Mouse (Mus musculus): ENCODE measurements around the gene Gm16434.
"Not testable (repeated sequence)": the region's sequence is repeated elsewhere in the genome, so short reads cannot be mapped to it uniquely, and the experiment has no call there.

Gm16434 gene

DNA sequence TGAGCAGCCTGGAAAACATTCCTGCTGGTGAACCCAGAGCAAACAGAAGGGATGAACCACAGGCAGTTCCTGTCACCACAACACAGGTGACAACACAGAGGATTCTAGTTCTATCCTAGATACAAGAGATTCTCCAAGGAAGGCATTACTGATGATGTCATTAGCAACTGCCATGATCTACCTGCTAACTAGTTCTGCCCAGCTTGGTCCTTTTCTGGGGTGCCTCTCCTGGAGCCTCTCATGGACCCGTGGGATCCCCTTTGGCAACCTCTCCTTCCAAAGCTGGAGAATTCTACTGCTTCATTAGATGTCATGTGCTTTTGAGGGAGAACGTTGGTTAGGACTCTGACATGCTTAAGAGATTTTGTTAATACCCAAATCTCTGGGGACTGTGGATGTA lies at the start of gene Gm16434:
Gene Gm16434 (minus strand): TSS at position 101 of the 400 bp plus-strand sequence.
- not testable (repeated sequence) for DNase-seq (ENCODE audit: low read depth, low spot score)

DNA sequence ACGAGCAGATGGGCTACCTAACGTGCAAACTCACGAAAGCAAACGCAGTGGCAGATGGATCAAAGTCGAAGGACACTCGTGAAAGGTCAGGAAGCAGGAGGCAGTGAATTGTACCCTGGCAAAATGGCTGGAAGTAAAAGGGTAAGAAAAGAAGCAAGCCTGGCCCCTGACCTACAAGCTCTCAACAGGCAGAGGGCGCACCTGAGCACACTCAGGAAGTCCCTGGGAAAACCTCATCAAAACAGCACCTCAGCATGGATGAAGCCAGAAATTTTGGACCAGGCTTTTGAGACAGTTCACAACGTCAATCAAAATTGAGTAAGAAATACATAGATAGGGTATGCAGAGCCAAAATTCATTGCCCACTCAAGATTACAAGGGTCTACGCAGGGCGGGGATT lies 49.2 kb upstream of the Gm16434 start:
- DNase-seq (ENCODE audit: low read depth, low spot score), result not testable (repeated sequence)

DNA sequence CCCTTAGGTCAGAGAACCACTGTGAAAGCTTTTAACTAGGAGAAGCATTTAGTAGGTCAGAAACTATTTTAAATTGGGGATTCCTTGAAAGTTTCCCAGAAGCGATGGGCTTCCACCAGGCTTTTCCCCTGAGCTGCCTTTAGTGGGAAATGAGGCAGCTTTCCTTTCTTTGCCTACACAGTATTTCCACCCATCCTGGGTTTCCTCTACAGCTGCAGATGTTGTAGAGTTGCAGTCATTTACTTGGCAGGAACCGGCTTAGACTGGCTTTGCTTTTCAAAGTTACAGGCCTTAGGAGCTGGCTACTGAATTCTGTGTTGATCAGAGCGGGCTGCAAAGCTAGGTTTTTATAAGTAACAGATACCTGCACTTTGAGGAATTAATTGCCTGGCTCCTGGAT lies 5.7 kb upstream of the Gm16434 start:
- not testable (repeated sequence) for DNase-seq (ENCODE audit: low read depth, low spot score)

DNA sequence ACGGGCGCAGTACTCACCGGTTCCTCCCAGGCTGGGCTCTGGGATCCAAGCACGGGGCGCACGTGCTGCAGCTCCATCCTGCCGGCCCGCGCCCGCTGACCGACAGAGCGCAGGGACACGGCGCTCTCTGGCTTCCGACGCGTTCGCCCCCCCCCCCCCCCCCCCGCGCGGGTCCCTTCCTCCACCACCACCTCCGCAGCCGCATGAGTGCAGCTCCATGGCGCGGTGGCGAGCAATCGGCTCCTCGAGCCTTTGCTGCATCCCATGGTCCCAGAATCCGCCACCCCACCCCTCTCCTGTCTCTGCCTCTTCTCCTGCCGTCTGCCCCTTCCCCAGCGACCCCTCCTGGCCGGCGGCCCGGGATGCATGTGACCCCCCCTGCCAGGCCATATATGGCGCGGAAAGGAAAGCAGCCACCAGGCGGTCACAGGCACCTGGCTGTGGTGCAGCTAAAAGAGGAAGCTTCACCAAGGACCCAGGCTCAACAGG lies 19.8 kb downstream of the Gm16434 start, which contains the start of gene Gm3512:
Gene Gm3512 (minus strand): TSS at position 51 of the 489 bp plus-strand sequence.
- peak; percentile 0 for DNase-seq (ENCODE audit: low read depth, low spot score)
